Mouse (Mus musculus) CD8-positive naive resting alpha-beta T cell, adult 57 days (primary cell): ENCODE data around the gene Morn4. TPM values are rescaled to one million over a fixed set of nuclear protein-coding genes. Genes with fewer than 3 reads are reported as not detected.

Experiments used
- total RNA-seq: library from RNA; stranded (reverse); gene quantifications from one replicate; pipeline ENCODE4 v1.2.4, GENCODE M21; 2023

Morn4 gene
- total RNA-seq = not detected

GRCm38 (mm10) chr19:42086166-42086565 is at the start of gene Morn4:
Morn4 (minus strand) TSS chr19:42086357.

GRCm38 (mm10) chr19:42128787-42129508 is 42.8 kb upstream of the Morn4 start, which contains the start of gene Avpi1:
Avpi1 (minus strand) TSS chr19:42129059.

GRCm38 (mm10) chr19:42089748-42090595 is 3.8 kb upstream of the Morn4 start, which contains the start of gene Pi4k2a:
Pi4k2a (plus strand) TSS chr19:42090470.

GRCm38 (mm10) chr19:42051948-42052347 is 34.2 kb downstream of the Morn4 start, which contains the start of gene 4933411K16Rik:
4933411K16Rik (plus strand) TSS chr19:42052248.

GRCm38 (mm10) chr19:42045269-42046102 is 40.7 kb downstream of the Morn4 start, which contains the start of gene Hoga1:
Hoga1 (plus strand) TSS chr19:42045610.

GRCm38 (mm10) chr19:42035456-42036248 is 50.5 kb downstream of the Morn4 start, which contains the start of gene Ankrd2:
Ankrd2 (plus strand) TSS chr19:42036000.

Other genes with a start within 250 kb of the Morn4 start
- 98.7 TPM for gene Frat2, start 238.2 kb downstream of the Morn4 start, total RNA-seq
- 35.0 TPM for gene Rrp12, start 190.2 kb downstream of the Morn4 start, total RNA-seq
- 47.8 TPM for gene Pgam1, start 174.4 kb downstream of the Morn4 start, total RNA-seq
- 36.5 TPM for gene Exosc1, start 152.9 kb downstream of the Morn4 start, total RNA-seq
- 24.0 TPM for gene Zdhhc16, start 152.9 kb downstream of the Morn4 start, total RNA-seq
- gene Mms19, start 105.2 kb downstream of the Morn4 start, total RNA-seq = 112 TPM
- 11.9 TPM for gene Ubtd1, start 104.6 kb downstream of the Morn4 start, total RNA-seq
- gene Ankrd2, start 50.4 kb downstream of the Morn4 start, total RNA-seq = not detected
- not detected for gene Hoga1, start 40.7 kb downstream of the Morn4 start, total RNA-seq
- gene 4933411K16Rik, start 34.1 kb downstream of the Morn4 start, total RNA-seq = not detected
- gene Pi4k2a, start 4.1 kb upstream of the Morn4 start, total RNA-seq = 49.5 TPM
- gene Avpi1, start 42.7 kb upstream of the Morn4 start, total RNA-seq = 7.1 TPM
- gene Marveld1, start 61.0 kb upstream of the Morn4 start, total RNA-seq = 19.4 TPM
- 82.2 TPM for gene Zfyve27, start 77.6 kb upstream of the Morn4 start, total RNA-seq
- gene Sfrp5, start 115.9 kb upstream of the Morn4 start, total RNA-seq = not detected
- not detected for gene Golga7b, start 161.2 kb upstream of the Morn4 start, total RNA-seq